Mouse (Mus musculus) limb, embryonic 10.5 days (tissue): ENCODE results near the gene Rhbdf2. TPM values are rescaled to one million over a fixed set of nuclear protein-coding genes. Genes with fewer than 3 reads are reported as not detected.
"Not testable (repeated sequence)": the region's sequence is repeated elsewhere in the genome, so short reads cannot be mapped to it uniquely, and the experiment has no call there.

Experiments used
- DNase-seq: peaks from one replicate; pipeline ENCODE4 v3.0.0-alpha.2; 2017; ENCODE audit warnings: low spot score
- H3K27ac ChIP-seq: fragments of 300-500 bp; sonication (generic); 2 replicates; pipeline ENCODE4 v1.5.1; 2016; ENCODE audit warnings: mild to moderate bottlenecking
- H3K27me3 ChIP-seq: fragments of 300-500 bp; sonication (generic); 2 replicates; pipeline ENCODE4 v1.6.1; 2016; ENCODE audit warnings: low read depth, mild to moderate bottlenecking; ENCODE audit not compliant: poor library complexity, severe bottlenecking
- H3K36me3 ChIP-seq: fragments of 300-500 bp; sonication (generic); 2 replicates; pipeline ENCODE4 v1.6.1; 2016; ENCODE audit warnings: mild to moderate bottlenecking, moderate library complexity
- H3K4me1 ChIP-seq: fragments of 300-500 bp; sonication (generic); 2 replicates; pipeline ENCODE4 v1.6.1; 2016
- H3K4me3 ChIP-seq: fragments of 300-500 bp; sonication (generic); 2 replicates; pipeline ENCODE4 v1.5.1; 2016; ENCODE audit warnings: mild to moderate bottlenecking, moderate library complexity
- H3K9me3 ChIP-seq: fragments of 300-500 bp; sonication (generic); replicated peaks from 2 replicates; pipeline ENCODE4 v1.6.1; 2016; ENCODE audit warnings: mild to moderate bottlenecking
- WGBS: fragments of 180-500 bp; shearing (Covaris S2); methylation state at CpG from one replicate; pipeline ENCODE4 v1.1.7; 2016; 5-methylcytosine and 5-hydroxymethylcytosine counted together
- polyA plus RNA-seq: library from polyadenylated mRNA; unstranded; fragments of >200 nt; fragmentation: Nextera tagmentation; extraction: Ambion mirVana; gene quantifications from 2 replicates; pipeline ENCODE4 v1.2.1, GENCODE M21; 2016

Gene Rhbdf2
- 4.4 and 5.2 TPM in 2 replicates for polyA plus RNA-seq

DNA sequence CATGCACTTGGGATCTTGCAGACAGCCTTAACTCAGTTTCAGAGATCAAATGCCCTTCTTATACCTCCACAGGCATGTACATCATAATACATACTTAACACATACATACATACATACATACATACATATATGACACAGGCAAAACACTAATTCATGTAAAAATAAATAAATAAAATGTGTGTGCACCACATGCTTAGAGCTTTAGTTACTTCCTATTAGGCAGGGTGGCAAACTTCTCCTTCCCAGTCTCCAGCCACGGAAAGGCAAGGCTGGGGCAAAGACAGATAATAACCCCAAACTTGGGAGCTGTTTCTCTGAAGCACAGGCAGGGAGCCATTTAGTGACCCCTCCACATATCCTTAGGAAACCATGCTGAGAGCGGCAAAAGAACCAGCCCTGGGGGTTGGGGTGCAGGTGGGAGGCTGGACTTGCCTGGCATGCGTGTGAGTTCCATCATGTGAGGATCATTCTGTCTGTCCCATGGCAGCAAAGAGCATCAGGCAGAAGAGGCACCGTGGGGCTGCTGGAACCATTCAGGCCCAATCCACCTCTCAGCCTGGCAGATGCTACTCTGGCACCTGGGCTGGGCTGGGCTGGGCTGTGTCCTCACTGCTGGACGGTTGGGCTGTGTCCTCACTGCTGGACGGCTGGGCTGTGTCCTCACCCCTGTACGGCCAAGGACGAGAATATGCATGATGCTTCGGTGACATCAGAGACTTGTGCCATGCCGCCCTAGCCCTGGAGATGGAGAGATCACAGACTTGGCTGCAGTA is at the start of gene Rhbdf2:
Gene Rhbdf2 (minus strand): TSS at position 721 of the 773 bp plus-strand sequence.
- 71% methylated on average over 10 of the region's 10 CpGs for WGBS
- Histone ChIP-seq H3K27ac (no peak within 1 kb of the TSS), H3K9me3 (no peaks in the 10 kb centered on the region), H3K36me3 (no peaks in the 10 kb centered on the region), H3K4me1 (peaks cover 58% of the 10 kb centered on the region), H3K27me3 (peaks cover 29% of the 10 kb centered on the region), H3K4me3 (no peak within 1 kb of the TSS)
- no peak for DNase-seq

DNA sequence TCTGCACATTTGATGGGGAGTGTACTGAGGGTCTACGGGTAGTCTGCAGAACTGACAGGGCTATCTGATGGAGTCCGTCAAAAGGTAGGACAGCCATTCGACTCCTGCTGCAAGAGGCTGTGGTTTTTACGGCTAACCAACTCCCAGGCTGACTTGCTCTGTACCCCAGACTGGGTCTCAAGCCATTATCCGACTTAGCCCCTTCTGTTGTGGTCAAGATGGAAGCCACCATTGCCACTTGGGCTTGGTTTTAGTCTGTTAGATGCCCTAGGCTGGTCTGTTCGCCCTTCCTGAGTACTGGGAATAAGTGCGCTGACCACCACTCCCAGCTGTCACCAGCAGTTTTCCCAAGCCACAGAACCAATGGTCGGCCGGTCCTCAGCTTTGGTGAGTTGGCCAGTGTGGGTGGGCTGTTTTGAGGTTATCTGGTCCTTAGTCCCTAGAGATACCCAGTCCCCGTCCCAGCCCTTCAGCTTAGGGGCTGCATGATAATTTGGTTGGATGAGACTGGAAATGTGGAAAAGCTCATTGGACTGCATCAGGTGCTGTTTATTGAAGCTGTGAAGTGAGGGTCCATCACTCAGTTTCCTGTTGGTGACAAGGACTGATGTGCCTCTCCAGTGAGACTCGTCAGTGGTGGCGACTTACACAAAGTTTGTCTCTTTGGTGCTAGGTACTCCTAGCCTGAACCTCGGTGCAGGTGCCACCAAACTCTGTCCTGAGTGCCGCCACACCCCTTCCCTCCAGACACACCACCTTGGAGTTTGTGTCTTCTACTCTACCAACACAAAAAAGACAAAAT is 49.6 kb upstream of the Rhbdf2 start:
- 87% methylated on average over 14 of the region's 14 CpGs for WGBS
- Histone ChIP-seq H3K9me3 (no peaks in the 10 kb centered on the region), H3K4me1 (peaks cover 21% of the 10 kb centered on the region), H3K4me3 (no peak overlapping the region), H3K27me3 (no peaks in the 10 kb centered on the region), H3K27ac (no peak overlapping the region), H3K36me3 (peaks cover 89% of the 10 kb centered on the region)
- DNase-seq: no peak

DNA sequence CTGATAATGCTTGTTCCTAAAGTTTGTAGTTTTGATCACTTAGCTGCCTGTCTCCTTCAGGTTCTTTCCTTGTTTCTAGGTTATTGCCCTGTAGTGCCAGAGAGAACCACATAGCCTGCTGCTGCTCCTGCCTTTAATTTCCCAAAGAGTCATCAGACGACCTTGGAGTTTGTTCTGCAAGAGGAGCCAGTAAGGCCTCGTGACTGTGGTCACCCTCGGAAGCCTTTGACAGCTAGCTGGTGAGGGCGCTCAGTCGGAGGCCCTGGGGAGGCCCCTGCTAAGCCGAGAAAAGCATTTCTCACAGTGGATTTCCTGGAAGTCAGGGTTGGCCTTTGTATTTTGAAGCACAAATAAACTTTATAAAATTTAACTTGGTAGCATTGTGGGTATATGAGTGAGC is 48.6 kb upstream of the Rhbdf2 start:
- not testable (repeated sequence) for H3K27me3 ChIP-seq, H3K9me3 ChIP-seq, H3K4me3 ChIP-seq, H3K27ac ChIP-seq, DNase-seq
- H3K4me1 ChIP-seq: peaks cover 29% of the 10 kb centered on the region
- H3K36me3 ChIP-seq: peaks cover 80% of the 10 kb centered on the region
- WGBS: 86% methylated on average over 6 of the region's 6 CpGs

DNA sequence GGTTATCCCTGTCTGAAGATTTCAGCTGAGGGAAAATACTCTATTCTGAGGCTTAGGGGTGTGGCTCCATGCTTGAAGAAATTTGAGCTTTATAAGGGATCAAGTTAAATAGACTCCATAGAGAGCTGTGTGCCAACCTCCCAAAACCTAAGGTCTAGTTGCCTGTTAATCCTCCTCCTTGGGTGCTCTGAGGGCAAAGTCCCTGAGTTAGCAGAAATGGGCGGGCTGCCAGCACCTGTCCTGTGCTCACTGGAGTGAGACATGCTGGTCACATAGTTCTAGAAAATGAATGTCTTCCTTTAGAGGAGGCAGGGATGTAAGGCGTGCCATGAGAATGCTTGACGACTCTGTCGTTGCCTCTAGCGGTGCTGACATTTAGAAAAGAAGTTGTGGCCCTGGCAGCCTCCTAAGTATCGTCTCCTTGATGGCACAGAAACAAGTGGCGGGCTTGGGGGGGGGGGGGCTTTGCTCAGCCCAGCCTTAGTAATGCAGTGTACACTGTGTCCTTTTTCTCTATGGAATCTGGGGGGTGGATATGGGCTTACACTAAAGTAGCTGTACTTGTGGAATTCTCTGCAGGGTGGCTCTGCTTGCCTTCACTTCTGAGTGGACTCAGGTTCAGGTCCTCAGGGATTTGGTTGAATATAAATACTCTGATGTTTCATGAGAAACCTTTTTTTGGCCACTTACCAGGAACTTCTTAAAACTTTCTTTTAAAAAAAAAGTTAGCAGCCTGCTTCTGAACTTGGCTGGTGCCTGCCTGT is 48.0 kb upstream of the Rhbdf2 start:
- Histone ChIP-seq H3K27ac (no peak overlapping the region), H3K4me3 (no peak overlapping the region), H3K4me1 (peaks cover 24% of the 10 kb centered on the region), H3K27me3 (no peaks in the 10 kb centered on the region), H3K9me3 (no peaks in the 10 kb centered on the region), H3K36me3 (peaks cover 74% of the 10 kb centered on the region)
- no peak for DNase-seq
- 93% methylated on average over 7 of the region's 7 CpGs for WGBS

DNA sequence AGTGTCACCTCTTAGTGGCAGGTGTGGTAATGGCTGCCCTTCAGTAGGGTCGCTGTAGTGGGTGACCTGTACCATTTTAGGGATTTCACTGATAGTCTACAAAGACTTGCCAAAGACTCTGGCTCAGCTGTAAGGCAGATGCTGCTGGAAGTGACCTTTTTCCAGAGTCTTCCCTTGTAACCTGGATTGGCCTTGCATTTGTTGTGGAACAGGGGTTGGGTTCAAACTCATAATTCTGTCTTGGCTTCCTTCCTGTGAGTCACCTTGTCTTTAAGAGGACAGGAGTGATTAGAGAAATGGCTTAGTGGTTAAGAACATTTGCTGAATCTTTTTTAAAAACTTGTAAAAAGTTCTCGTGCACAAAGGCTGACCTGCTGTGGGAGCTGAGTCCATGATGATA is 46.6 kb upstream of the Rhbdf2 start:
- Histone ChIP-seq H3K36me3 (peaks cover 60% of the 10 kb centered on the region), H3K27me3 (peaks cover 9% of the 10 kb centered on the region; the same call in 1 of the 2 replicates), H3K4me3 (peak overlapping the region; percentile 90; the same call in 1 of the 2 replicates), H3K4me1 (peaks cover 38% of the 10 kb centered on the region), H3K9me3 (no peaks in the 10 kb centered on the region), H3K27ac (no peak overlapping the region)
- WGBS: 87% methylated on average over 2 of the region's 2 CpGs
- DNase-seq: no peak

DNA sequence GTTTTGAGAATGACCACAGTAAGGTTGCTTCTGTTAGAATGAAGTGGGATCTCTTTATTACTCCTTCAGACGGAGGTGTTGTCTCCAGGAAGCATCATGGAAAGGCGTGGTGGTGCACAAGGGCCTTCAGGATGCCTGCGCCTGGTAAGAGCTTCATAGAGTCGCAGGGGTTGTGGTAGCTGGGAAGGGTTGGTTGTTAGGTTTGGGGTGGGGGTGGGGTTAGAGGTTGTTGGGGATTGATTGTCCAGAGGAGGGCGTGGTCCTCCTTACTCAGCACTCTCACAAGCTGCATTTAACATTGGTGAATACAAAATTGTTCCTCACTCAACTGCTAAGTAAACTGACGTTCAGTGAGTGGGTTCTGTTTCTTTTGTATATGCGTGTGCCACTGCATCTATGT is 45.8 kb upstream of the Rhbdf2 start:
- Histone ChIP-seq H3K9me3 (no peaks in the 10 kb centered on the region), H3K4me3 (peak overlapping the region; percentile 90), H3K27ac (peak overlapping the region; percentile 92), H3K4me1 (peaks cover 40% of the 10 kb centered on the region), H3K36me3 (peaks cover 52% of the 10 kb centered on the region), H3K27me3 (peaks cover 9% of the 10 kb centered on the region; the same call in 1 of the 2 replicates)
- WGBS: 27% methylated on average over 7 of the region's 7 CpGs
- no peak for DNase-seq

DNA sequence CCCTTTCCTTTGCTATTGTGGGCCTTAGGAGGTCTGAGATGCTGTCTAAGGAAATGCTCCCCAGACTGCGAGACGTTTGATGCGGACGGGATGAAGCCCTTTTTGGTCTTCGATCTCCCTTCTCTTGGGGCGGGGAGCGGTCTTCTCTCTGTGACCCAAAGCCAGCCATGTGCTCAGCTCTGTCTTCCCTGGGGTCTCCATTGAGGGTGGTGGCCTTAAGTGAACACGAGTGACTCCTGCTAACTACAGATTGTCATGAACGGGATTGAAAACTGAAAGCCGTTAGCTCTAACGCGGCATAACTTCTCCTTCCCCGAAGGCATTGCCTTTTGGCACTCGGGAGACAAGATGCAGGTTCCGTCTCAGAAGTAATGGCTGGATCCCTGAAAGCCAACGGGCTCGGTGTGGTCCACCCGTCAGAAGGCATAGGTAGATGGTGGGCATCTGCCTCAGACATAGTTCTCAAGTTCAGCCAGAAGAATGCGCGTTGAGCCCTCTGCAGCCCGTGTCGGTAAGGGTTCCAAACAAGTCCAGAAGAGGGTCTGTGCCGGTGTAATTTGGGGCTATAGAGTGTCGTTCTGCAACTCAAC is 45.1 kb upstream of the Rhbdf2 start:
- Histone ChIP-seq H3K27me3 (peaks cover 9% of the 10 kb centered on the region; the same call in 1 of the 2 replicates), H3K27ac (peak overlapping the region; percentile 92), H3K4me1 (peaks cover 40% of the 10 kb centered on the region), H3K36me3 (peaks cover 45% of the 10 kb centered on the region), H3K9me3 (no peaks in the 10 kb centered on the region), H3K4me3 (peak overlapping the region; percentile 90)
- WGBS: under 1% methylated on average over 24 of the region's 24 CpGs
- DNase-seq: no peak

DNA sequence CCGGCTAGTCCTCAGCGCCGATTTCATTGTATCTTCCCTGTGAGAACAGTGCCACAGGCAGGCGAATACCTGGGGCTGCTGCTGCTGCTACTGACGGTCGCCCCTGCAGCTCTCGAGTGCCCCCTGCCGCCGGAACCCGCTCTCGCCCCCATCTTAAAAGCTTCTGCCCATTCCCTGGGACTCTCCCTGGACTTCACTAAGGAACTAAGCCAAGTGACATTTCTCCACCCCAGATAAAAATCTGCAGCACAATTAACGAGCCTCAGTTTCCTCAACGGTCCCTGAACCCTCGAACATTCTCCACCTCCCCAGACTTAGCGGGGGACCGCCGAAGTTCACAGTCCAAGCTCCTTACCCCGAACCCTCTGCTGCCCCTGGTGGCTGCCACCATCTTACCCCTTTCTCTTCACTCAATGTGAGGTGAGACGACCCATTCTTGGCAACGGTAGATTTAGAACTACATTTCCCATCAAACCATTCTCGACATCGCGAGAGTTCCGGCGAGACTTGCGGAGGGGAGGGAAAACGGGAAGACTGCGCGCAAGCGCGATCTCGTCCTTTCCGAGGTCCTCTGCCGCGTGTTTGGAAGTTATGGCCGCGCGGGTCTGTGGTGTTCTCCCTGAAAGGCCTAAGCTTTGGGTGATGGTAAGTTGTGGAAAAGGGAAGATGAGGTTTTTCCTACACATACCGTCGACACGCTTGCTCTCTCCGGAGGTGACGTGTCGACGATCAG is 44.5 kb upstream of the Rhbdf2 start:
- H3K27me3 ChIP-seq: peaks cover 9% of the 10 kb centered on the region; the same call in 1 of the 2 replicates
- peak overlapping the region; percentile 92 for H3K27ac ChIP-seq
- H3K36me3 ChIP-seq: peaks cover 38% of the 10 kb centered on the region
- WGBS: 2% methylated on average over 45 of the region's 45 CpGs
- H3K4me3 ChIP-seq: peak overlapping the region; percentile 90
- H3K4me1 ChIP-seq: peaks cover 40% of the 10 kb centered on the region
- DNase-seq: peak; percentile 95
- H3K9me3 ChIP-seq: no peaks in the 10 kb centered on the region

DNA sequence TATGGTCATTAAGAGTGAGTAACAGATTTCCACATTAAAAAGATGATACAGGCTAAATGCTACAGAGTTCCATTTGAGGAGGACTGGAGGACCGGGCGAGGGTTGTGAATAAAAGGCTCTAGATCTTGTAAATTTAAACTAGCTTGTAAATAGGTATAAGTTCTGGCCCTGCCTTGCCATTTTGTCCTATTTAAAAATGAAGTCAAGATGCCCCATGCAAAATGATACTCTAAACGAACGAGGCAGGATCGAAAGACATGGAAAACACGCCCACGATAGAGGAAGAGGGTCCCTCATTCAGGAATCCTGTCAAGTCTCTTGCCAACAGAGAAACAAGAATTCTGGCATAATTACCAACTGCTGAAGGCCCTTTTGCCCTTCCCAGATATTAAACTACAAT is 43.6 kb upstream of the Rhbdf2 start:
- Histone ChIP-seq H3K4me3 (no peak overlapping the region), H3K27me3 (peaks cover 9% of the 10 kb centered on the region; the same call in 1 of the 2 replicates), H3K27ac (no peak overlapping the region), H3K4me1 (peaks cover 46% of the 10 kb centered on the region), H3K9me3 (no peaks in the 10 kb centered on the region), H3K36me3 (peaks cover 29% of the 10 kb centered on the region)
- no peak for DNase-seq
- 88% methylated on average over 7 of the region's 7 CpGs for WGBS

DNA sequence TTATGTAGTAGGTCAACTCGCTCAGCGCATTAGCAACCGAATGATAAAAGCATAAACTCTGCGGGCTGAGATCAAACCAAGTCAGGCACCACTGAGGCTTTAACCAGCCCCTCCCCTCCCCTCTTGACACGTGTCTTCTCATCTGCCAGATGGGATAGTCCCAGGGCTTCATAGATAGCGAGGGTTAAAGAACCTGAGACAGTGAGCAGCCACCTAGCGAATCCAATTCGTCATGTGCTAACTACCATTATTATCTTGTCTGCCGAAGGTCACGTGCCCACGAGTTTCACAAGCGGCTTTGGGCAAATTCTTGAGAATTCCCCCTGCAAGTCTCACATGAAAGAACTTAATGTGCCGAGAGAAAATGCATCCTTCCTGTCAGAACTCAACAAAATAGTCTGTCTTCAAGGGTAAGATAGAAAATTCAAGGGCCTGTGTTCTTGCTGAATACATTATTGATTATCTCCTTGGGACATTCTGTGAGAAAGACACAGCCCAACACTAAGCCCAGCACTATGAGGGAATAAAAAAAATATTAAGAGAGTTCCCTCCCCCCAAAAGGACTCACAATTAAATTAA is 43.1 kb upstream of the Rhbdf2 start:
- no peak for DNase-seq
- H3K36me3 ChIP-seq: peaks cover 24% of the 10 kb centered on the region
- H3K4me3 ChIP-seq: no peak overlapping the region
- WGBS: 52% methylated on average over 13 of the region's 13 CpGs
- H3K4me1 ChIP-seq: peaks cover 51% of the 10 kb centered on the region
- no peaks in the 10 kb centered on the region for H3K9me3 ChIP-seq
- H3K27ac ChIP-seq: no peak overlapping the region
- peaks cover 9% of the 10 kb centered on the region; the same call in 1 of the 2 replicates for H3K27me3 ChIP-seq

DNA sequence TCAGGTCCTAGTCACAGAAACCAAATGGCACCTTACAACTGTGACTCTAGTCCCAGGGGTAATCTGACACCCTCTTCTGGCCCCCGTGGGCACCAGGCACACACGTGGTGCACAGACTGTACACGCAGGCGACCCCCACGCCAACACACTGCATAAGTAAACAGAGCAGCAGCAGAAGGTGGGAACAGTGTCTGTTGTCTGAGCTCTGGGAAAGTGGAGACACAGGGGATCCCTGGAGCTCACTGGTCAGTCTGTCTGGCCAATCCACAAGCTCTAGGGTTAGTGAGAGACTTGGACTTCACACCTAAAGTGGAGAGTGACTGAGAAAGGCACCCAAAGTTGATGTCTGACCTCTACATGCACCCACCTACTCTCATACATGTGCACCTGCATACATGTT is 42.5 kb upstream of the Rhbdf2 start:
- 28% methylated on average over 5 of the region's 5 CpGs for WGBS
- H3K9me3 ChIP-seq: no peaks in the 10 kb centered on the region
- no peak overlapping the region for H3K4me3 ChIP-seq
- no peak for DNase-seq
- peaks cover 9% of the 10 kb centered on the region; the same call in 1 of the 2 replicates for H3K27me3 ChIP-seq
- H3K36me3 ChIP-seq: peaks cover 19% of the 10 kb centered on the region
- H3K4me1 ChIP-seq: peaks cover 54% of the 10 kb centered on the region
- 0 out of 2 replicates have a peak overlapping the region, but pooled peaks have one; percentile 72 for H3K27ac ChIP-seq
